In the genomic region with DNA sequence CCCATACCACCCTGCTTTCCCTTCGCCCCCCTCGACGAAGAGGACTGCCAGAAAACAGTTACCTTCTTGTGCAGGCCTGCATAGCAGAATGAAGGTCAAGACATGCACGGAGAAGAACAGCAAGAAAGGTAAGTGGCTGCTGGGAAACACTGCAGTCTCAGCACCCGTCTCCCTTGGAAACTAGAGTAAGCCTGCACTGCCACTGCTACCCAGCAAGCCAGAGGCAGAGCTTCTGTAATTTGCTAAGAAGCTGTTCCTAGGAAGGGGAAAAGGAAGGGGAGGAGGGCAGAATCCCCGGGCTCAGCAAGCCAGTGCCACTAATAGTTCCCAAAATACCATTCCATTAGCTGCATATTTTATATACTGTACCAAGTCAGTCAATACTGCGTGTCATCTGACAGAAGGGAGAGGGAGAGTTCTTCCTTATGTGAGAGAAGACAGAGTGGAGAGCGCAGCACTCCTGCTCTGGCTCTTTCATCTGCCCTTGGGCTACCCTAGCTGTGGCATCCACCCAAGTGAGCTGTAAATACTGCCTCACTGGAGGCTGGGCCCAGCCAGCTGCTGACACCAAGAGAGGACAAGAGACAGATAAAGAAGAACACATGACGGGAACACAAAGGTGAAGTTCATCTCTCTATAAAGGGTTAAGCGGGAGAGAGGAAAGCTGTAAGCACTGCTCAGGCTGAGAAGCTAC, we compare ENCODE assay signal across 10 mouse cellular contexts.
DNase-seq lines count a peak whose midpoint lies in the region; ATAC-seq and TF ChIP-seq lines count a peak whose summit lies in the region.
"Had no signal": no experiment of that assay in that cellular context is flagged by ENCODE, and none has a peak within 500 bp of the region (broad histone marks: within the 10 kb centered on the region; RNA-seq: fewer than 3 reads in every experiment).

No protein-coding gene starts in this region.

- H3K4me3 ChIP-seq in hindbrain, embryonic 13.5 days, result no peak overlapping the region
- no peak overlapping the region for H3K4me3 ChIP-seq in hindbrain, embryonic 11.5 days (ENCODE audit: low read depth, low read length)
- no peak overlapping the region for H3K4me3 ChIP-seq in gastrocnemius, adult 2 months
- H3K4me3 ChIP-seq: liver, embryonic 15.5 days had no signal

- ATAC-seq in hindbrain, embryonic 13.5 days (ENCODE audit: low FRiP score), result no peak
- ATAC-seq in hindbrain, embryonic 11.5 days (ENCODE audit: low FRiP score), result no peak

- no peak for TF ChIP-seq CTCF in gastrocnemius, adult 2 months (IDR thresholded peaks at IDR 0.05)

- H3K27ac ChIP-seq in hindbrain, embryonic 13.5 days, result peak overlapping the region; percentile 40; the same call in 1 of the 2 replicates
- H3K27ac ChIP-seq in hindbrain, embryonic 11.5 days (ENCODE audit: low read depth, low read length), result no peak overlapping the region
- H3K27ac ChIP-seq in gastrocnemius, adult 2 months, result peak overlapping the region; percentile 78
- H3K27ac ChIP-seq: liver, embryonic 15.5 days had no signal

- H3K4me2 ChIP-seq in hindbrain, embryonic 13.5 days, result no peak overlapping the region
- no peak overlapping the region for H3K4me2 ChIP-seq in hindbrain, embryonic 11.5 days (replicated peaks; ENCODE audit: low read depth, low read length)
- H3K4me2 ChIP-seq: liver, embryonic 15.5 days had no signal

- H3K9ac ChIP-seq in hindbrain, embryonic 13.5 days, result 0 out of 2 replicates have a peak overlapping the region, but pooled peaks have one; percentile 4
- no peak overlapping the region for H3K9ac ChIP-seq in hindbrain, embryonic 11.5 days (ENCODE audit: low read depth, low read length)
- H3K9ac ChIP-seq: liver, embryonic 15.5 days had no signal

- 75% methylated on average over 10 of the region's 10 CpGs for WGBS in hindbrain, embryonic 13.5 days
- 87% methylated on average over 10 of the region's 10 CpGs for WGBS in hindbrain, embryonic 11.5 days

- no peaks in the 10 kb centered on the region for H3K9me3 ChIP-seq in hindbrain, embryonic 13.5 days
- H3K9me3 ChIP-seq in hindbrain, embryonic 11.5 days (ENCODE audit: control insufficient read depth, low read length), result no peaks in the 10 kb centered on the region
- H3K9me3 ChIP-seq: liver, embryonic 15.5 days had no signal

- peaks cover 10% of the 10 kb centered on the region; the same call in 1 of the 2 replicates for H3K36me3 ChIP-seq in hindbrain, embryonic 13.5 days
- H3K36me3 ChIP-seq in hindbrain, embryonic 11.5 days (ENCODE audit: control insufficient read depth, insufficient read depth, low read length), result no peaks in the 10 kb centered on the region
- H3K36me3 ChIP-seq: liver, embryonic 15.5 days had no signal

- intact Hi-C loops in gastrocnemius, adult 2 months (cut with DNase I), result no loop called here
- intact Hi-C loops in heart, postnatal 14 days (cut with DNase I), result no loop called here

- H3K27me3 ChIP-seq in hindbrain, embryonic 13.5 days, result no peaks in the 10 kb centered on the region
- H3K27me3 ChIP-seq in hindbrain, embryonic 11.5 days (ENCODE audit: control insufficient read depth, insufficient read depth, low read length), result no peaks in the 10 kb centered on the region
- H3K27me3 ChIP-seq: liver, embryonic 15.5 days had no signal

- DNase-seq in hindbrain, embryonic 11.5 days (ENCODE audit: low spot score), result no peak
- peak; percentile 74 for DNase-seq in brain, adult 2 months (ENCODE audit: low read depth, low spot score)
- peak; percentile 82 for DNase-seq in gastrocnemius, adult 2 months
- DNase-seq in heart, postnatal 14 days, result peak; percentile 56 to 65
- DNase-seq in spleen, postnatal 14 days (ENCODE audit: low spot score in 2 of 2), result no peak
- DNase-seq in testis, postnatal 10 days (ENCODE audit: low spot score), result no peak
- no peak for DNase-seq in right cerebral cortex, adult 18-20 months
- DNase-seq: layer of hippocampus, adult 9-11 months had no signal

- peaks cover 12% of the 10 kb centered on the region; the same call in 1 of the 2 replicates for H3K4me1 ChIP-seq in hindbrain, embryonic 13.5 days (replicated peaks)
- no peaks in the 10 kb centered on the region for H3K4me1 ChIP-seq in hindbrain, embryonic 11.5 days (replicated peaks; ENCODE audit: control insufficient read depth, insufficient read depth, low read length)
- H3K4me1 ChIP-seq: liver, embryonic 15.5 days had no signal

Comparison
In these comparisons a context has a peak if more than half of its experiments do, and no peak if none do; other contexts are left out.
1. DNase-seq: peak in brain, adult 2 months (single experiment), gastrocnemius, adult 2 months (single experiment) and heart, postnatal 14 days (2 of 2); none in hindbrain, embryonic 11.5 days (single experiment), spleen, postnatal 14 days (0 of 2), testis, postnatal 10 days (single experiment) and right cerebral cortex, adult 18-20 months (single experiment).